Mouse (Mus musculus): ENCODE measurements around the gene Ttc7. TPM values are rescaled to one million over a fixed set of nuclear protein-coding genes. Genes with fewer than 3 reads are reported as not detected.
A peak's percentile ranks its signal among the peaks of the same experiment; 100 is the strongest.

The Ttc7 gene
- polyA plus RNA-seq, 1 experiment from 2014 or later = 4.6 TPM

DNA sequence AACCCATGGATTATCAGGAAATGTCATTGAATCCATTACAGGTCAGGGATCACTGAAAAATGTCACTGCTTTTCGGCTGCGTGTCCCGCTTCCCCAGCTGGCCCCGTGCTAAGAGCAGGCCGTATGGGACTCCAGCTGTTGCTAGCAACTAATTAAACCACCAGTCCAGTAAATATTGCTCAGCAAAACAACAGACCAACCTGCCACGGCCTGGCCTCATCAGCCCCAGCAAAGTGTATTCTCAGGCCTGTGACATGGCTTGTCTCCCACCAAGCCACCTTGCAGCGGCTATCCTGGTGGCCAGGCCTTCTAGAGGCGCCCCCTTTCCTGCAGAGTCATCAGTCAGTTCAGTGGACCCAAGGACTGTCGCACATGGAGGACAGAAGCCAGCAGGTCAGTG lies 66.9 kb downstream of the Ttc7 start:
- WGBS = 74% methylated on average over 9 of the region's 9 CpGs

DNA sequence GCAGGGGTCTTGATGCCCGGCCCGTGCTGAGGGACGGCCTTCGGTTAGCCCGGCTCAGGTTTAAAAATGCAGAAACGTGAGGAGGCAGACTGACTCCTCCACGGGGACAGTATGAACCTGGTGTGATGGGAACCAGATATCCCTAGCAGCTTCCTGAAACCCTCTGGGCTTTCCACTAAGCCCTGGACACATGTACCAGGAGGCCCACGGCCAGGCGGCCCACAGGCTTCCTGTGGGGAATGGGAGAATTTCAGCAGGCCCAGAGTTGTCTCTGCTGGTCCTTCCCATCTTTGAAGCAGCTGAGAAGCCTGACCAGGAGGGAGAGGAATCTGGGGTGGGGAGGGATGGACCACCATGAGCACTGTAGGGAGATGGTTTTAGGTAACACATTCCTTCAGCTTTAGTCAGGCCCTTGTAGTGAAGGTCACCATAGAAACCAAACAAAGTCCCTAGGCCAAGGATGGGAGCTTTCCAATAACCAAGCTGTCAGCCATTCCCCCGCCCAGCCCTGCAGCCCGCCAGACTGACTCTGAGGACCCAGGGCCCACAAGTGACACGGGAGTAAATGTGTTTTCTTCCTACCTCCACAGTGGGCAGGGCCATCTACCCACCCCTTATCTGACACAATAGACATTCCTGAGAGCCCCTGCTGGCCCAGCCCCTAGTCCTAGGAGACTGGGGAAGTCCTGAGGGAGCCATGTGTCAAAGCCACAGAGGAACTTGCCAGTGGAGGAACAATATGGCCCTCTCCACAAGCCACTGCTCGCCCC lies 68.0 kb downstream of the Ttc7 start:
- Histone ChIP-seq H3K4me3 (no peak overlapping the region), H3K36me3 (no peaks in the 10 kb centered on the region), H3K9me3 (no peaks in the 10 kb centered on the region), H3K27me3 (no peaks in the 10 kb centered on the region; the same call in 1 of the 2 replicates), H3K4me2 (replicated peaks) (no peak overlapping the region), H3K4me1 (peaks cover 45% of the 10 kb centered on the region), H3K27ac (replicated peaks) (0 out of 2 replicates have a peak overlapping the region, but pooled peaks have one; percentile 35), H3K9ac (replicated peaks) (no peak overlapping the region)
- ATAC-seq (ENCODE audit: low FRiP score, low read depth) = no peak
- WGBS = 47% methylated on average over 13 of the region's 13 CpGs

More for the DNA sequence above, 66.9 kb downstream of the Ttc7 start:
- Histone ChIP-seq H3K27ac (replicated peaks) (no peak overlapping the region), H3K4me1 (peaks cover 45% of the 10 kb centered on the region), H3K27me3 (no peaks in the 10 kb centered on the region; the same call in 1 of the 2 replicates), H3K9me3 (no peaks in the 10 kb centered on the region), H3K4me2 (replicated peaks) (no peak overlapping the region), H3K9ac (replicated peaks) (no peak overlapping the region), H3K4me3 (no peak overlapping the region), H3K36me3 (no peaks in the 10 kb centered on the region)
- ATAC-seq (ENCODE audit: low FRiP score, low read depth) = no peak

GRCm38 (mm10) chr17:87351241-87352105 lies 68.8 kb downstream of the Ttc7 start:
- no peak for ATAC-seq (ENCODE audit: low FRiP score, low read depth)
- Histone ChIP-seq H3K4me2 (replicated peaks) (no peak overlapping the region), H3K9me3 (no peaks in the 10 kb centered on the region), H3K9ac (replicated peaks) (no peak overlapping the region), H3K36me3 (no peaks in the 10 kb centered on the region), H3K27ac (replicated peaks) (0 out of 2 replicates have a peak overlapping the region, but pooled peaks have one; percentile 3), H3K4me3 (no peak overlapping the region), H3K4me1 (peaks cover 45% of the 10 kb centered on the region), H3K27me3 (no peaks in the 10 kb centered on the region; the same call in 1 of the 2 replicates)
- WGBS = 28% methylated on average over 20 of the region's 20 CpGs

DNA sequence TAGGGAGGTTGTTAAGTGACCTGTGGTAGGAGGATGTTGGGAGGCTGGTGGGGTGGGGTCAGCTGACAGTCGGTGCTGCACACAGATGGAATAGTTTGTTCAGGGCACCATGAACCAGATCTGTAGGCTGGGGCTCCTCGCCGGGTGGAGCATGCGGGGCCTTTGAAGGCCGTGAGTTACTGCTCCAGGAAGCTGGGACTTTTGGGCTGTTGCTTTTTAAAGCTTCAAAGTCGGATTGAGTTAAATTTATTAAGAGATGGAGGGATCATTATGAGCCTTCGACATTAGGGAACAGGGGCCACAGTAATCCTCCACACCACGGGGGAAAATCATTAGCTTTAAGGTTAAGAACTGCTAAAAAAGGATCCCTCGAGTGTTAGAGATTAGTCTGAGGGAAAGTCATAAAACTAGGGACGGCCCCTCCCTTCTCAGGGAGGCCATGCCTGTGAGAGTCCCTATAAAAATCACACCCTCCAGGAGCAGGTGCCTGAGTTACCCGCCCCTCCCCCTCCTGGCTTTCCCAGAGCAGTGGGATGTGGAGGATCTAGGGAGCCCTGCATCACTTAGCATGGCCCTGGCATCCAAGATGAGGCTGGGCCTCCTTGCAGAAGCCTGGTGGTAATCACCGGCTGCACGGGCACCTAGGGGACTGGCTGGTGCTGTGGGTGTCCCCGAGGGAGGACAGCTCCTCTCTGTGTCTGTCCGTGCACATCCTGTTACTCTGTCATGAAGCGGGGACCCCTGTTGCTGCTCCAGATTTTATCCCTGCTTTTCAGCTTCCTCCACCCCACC lies 69.6 kb downstream of the Ttc7 start:
- H3K4me2 ChIP-seq (replicated peaks) = no peak overlapping the region
- H3K4me1 ChIP-seq = peaks cover 45% of the 10 kb centered on the region

DNA sequence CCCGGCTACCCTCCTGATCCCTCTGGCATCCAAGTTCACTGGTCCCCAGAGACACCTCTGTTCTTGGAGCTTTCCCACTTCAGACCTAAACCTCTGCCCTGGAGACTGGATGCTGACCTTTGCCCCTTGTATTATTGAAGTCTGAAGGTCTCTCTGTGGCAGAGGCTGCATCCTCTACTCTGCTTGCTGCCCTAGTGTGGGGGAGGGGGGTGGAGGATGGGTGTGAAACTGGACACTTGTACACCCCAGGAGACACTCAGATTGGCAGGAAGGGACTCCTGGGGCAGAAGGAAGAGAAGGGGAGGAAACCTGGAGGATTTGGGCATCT lies 70.2 kb downstream of the Ttc7 start:
- Histone ChIP-seq H3K27ac (replicated peaks) (no peak overlapping the region), H3K9ac (replicated peaks) (no peak overlapping the region), H3K4me2 (replicated peaks) (no peak overlapping the region), H3K27me3 (no peaks in the 10 kb centered on the region; the same call in 1 of the 2 replicates), H3K9me3 (no peaks in the 10 kb centered on the region), H3K36me3 (no peaks in the 10 kb centered on the region), H3K4me3 (no peak overlapping the region), H3K4me1 (peaks cover 45% of the 10 kb centered on the region)
- WGBS = 17% methylated on average over 1 of the region's 1 CpGs
- ATAC-seq (ENCODE audit: low FRiP score, low read depth) = peak; percentile 7; the same call in 1 of the 2 replicates

More for the DNA sequence above, 69.6 kb downstream of the Ttc7 start:
- no peaks in the 10 kb centered on the region for H3K36me3 ChIP-seq
- H3K27ac ChIP-seq (replicated peaks) = no peak overlapping the region
- WGBS = 22% methylated on average over 16 of the region's 16 CpGs
- peak; percentile 59 for ATAC-seq (ENCODE audit: low FRiP score, low read depth)
- no peaks in the 10 kb centered on the region; the same call in 1 of the 2 replicates for H3K27me3 ChIP-seq
- no peak overlapping the region for H3K9ac ChIP-seq (replicated peaks)
- no peaks in the 10 kb centered on the region for H3K9me3 ChIP-seq
- H3K4me3 ChIP-seq = no peak overlapping the region

DNA sequence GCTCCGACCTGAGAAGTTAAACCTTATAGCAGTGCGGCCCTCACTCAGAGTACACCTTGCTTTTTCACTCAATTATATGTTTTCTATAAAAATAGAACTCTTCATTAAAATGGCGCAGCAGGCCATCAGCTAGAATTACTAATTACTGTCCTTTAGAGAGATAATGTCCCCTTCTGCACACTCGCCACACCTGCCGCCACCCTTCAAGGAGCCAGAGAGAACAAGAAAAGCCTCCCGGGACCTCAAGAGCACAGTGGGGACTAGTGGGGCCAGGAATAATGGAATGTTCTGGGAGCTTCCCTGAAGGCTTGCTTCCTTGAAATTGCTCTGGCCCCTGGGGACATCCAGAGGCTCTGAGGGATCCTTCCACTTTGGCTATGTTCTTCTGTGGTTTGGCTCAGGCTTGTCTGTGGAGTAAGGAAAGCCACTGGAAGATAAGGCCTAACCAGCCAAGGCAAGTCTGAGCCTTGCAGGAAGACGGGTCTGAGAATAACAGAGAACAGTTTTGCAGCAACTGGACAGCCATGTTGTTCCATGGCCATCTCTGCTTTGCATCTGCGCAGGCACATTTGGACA lies 71.1 kb downstream of the Ttc7 start:
- H3K27ac ChIP-seq (replicated peaks) = no peak overlapping the region
- ATAC-seq (ENCODE audit: low FRiP score, low read depth) = no peak
- 81% methylated on average over 8 of the region's 8 CpGs for WGBS

DNA sequence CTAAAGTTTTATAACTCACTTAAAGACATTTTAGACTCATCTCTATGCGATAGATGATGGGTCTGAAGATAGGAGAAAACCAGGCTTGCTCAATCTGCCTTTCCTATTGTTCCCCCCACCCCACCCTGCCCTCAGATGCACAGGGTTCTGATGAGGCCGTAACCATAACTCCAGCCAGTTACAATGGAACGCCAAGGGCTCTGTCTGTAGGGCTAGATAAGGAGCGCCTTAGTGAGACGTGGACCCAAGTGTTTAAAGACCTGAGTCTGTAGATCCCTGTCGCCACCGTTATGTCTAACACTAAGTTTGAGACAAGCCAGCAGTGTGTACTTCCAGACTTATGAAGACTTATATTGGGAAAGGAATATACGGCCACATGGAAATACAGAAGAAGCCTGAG lies 72.8 kb downstream of the Ttc7 start:
- 90% methylated on average over 8 of the region's 8 CpGs for WGBS
- peaks cover 28% of the 10 kb centered on the region for H3K4me1 ChIP-seq
- no peaks in the 10 kb centered on the region; the same call in 1 of the 2 replicates for H3K27me3 ChIP-seq
- H3K4me2 ChIP-seq (replicated peaks) = no peak overlapping the region
- no peak for ATAC-seq (ENCODE audit: low FRiP score, low read depth)
- no peak overlapping the region for H3K9ac ChIP-seq (replicated peaks)
- no peak overlapping the region for H3K4me3 ChIP-seq
- no peaks in the 10 kb centered on the region for H3K36me3 ChIP-seq
- H3K9me3 ChIP-seq = no peaks in the 10 kb centered on the region
- no peak overlapping the region for H3K27ac ChIP-seq (replicated peaks)

More for the DNA sequence above, 71.1 kb downstream of the Ttc7 start:
- no peaks in the 10 kb centered on the region; the same call in 1 of the 2 replicates for H3K27me3 ChIP-seq
- H3K4me3 ChIP-seq = no peak overlapping the region
- peaks cover 39% of the 10 kb centered on the region for H3K4me1 ChIP-seq
- H3K9ac ChIP-seq (replicated peaks) = no peak overlapping the region
- H3K4me2 ChIP-seq (replicated peaks) = no peak overlapping the region
- no peaks in the 10 kb centered on the region for H3K9me3 ChIP-seq
- H3K36me3 ChIP-seq = no peaks in the 10 kb centered on the region

DNA sequence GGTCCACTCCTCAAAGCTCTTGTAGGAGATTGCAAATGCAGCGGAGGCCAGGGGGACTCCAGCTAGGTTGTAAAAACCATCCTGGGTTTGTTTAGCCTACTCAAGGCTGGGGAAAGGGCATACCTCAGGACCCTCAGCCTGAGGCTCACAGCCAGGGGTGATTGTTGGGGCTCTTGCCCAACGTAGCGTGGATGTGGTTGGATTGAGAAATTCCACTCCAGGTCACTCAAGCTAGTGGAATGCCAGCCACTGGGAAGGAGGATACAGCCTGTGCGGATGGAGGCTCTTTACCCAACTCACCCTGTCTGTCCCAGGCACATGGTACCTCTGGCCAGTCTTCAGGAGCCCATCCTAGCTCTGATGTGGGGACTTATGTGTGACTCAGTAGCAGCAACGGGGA lies 73.6 kb downstream of the Ttc7 start:
- peaks cover 24% of the 10 kb centered on the region for H3K4me1 ChIP-seq

DNA sequence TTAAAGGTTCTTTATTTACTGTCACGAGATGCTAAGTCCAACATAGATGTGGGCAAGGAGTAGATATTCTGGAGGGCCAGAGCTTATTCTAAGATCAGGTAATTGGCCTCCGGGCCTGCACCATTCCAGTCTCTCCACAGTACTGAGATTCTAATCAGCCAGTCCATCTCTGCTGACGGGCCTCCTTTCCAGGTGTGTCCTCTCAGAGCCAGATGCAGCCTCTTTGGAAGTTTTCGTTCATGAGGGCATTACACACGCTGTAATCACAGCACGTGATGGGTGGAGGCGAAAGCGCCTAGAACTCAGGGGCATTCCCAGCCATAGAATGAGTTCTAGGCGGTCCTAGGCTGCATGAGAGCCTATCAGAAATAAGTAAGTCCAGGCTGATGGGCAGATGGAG lies 74.8 kb downstream of the Ttc7 start:
- Histone ChIP-seq H3K4me2 (replicated peaks) (no peak overlapping the region), H3K27me3 (no peaks in the 10 kb centered on the region), H3K4me3 (no peak overlapping the region), H3K9me3 (no peaks in the 10 kb centered on the region), H3K4me1 (peaks cover 17% of the 10 kb centered on the region), H3K9ac (replicated peaks) (no peak overlapping the region), H3K36me3 (no peaks in the 10 kb centered on the region), H3K27ac (replicated peaks) (no peak overlapping the region)
- no peak for ATAC-seq (ENCODE audit: low FRiP score, low read depth)
- WGBS = 86% methylated on average over 9 of the region's 9 CpGs

More for the DNA sequence above, 73.6 kb downstream of the Ttc7 start:
- H3K4me3 ChIP-seq = no peak overlapping the region
- no peak overlapping the region for H3K4me2 ChIP-seq (replicated peaks)
- H3K36me3 ChIP-seq = no peaks in the 10 kb centered on the region
- no peaks in the 10 kb centered on the region for H3K9me3 ChIP-seq
- no peak overlapping the region for H3K27ac ChIP-seq (replicated peaks)
- ATAC-seq (ENCODE audit: low FRiP score, low read depth) = no peak
- no peak overlapping the region for H3K9ac ChIP-seq (replicated peaks)
- 80% methylated on average over 5 of the region's 5 CpGs for WGBS
- H3K27me3 ChIP-seq = no peaks in the 10 kb centered on the region

DNA sequence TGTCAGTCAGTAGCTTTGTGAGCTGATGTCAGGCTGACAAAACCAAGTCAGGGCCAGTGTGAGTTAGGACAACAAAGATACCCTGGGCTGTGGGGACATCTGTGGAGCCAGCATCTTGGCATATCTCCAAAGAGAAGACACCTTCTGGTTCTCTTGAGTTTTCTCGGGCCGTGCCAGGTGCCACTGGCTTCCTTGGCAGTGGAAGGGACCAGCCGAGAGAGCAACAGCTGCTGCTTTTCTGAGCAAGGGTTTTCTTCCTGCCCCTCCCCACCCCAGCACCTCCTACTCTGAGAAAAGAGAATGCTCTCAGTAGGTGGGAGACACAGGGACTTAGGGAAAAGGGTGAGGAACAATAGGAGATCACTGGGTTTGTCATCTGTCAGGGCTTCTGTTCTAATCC lies 78.4 kb downstream of the Ttc7 start:
- Histone ChIP-seq H3K27me3 (no peaks in the 10 kb centered on the region), H3K4me1 (peaks cover 9% of the 10 kb centered on the region; the same call in 1 of the 2 replicates), H3K9ac (replicated peaks) (no peak overlapping the region), H3K36me3 (no peaks in the 10 kb centered on the region), H3K4me2 (replicated peaks) (no peak overlapping the region), H3K9me3 (no peaks in the 10 kb centered on the region), H3K4me3 (no peak overlapping the region), H3K27ac (replicated peaks) (no peak overlapping the region)
- 38% methylated on average over 3 of the region's 3 CpGs for WGBS
- no peak for ATAC-seq (ENCODE audit: low FRiP score, low read depth)

GRCm38 (mm10) chr17:87364108-87364507 lies 81.4 kb downstream of the Ttc7 start:
- Histone ChIP-seq H3K4me1 (peaks cover 25% of the 10 kb centered on the region), H3K4me2 (replicated peaks) (no peak overlapping the region), H3K4me3 (no peak overlapping the region), H3K27ac (replicated peaks) (no peak overlapping the region), H3K9ac (replicated peaks) (no peak overlapping the region), H3K36me3 (no peaks in the 10 kb centered on the region), H3K9me3 (no peaks in the 10 kb centered on the region), H3K27me3 (0 out of 2 replicates have a peak, but pooled peaks cover 5% of the 10 kb centered on the region)
- 90% methylated on average over 15 of the region's 15 CpGs for WGBS
- no peak for ATAC-seq (ENCODE audit: low FRiP score, low read depth)
